In the genomic region with DNA sequence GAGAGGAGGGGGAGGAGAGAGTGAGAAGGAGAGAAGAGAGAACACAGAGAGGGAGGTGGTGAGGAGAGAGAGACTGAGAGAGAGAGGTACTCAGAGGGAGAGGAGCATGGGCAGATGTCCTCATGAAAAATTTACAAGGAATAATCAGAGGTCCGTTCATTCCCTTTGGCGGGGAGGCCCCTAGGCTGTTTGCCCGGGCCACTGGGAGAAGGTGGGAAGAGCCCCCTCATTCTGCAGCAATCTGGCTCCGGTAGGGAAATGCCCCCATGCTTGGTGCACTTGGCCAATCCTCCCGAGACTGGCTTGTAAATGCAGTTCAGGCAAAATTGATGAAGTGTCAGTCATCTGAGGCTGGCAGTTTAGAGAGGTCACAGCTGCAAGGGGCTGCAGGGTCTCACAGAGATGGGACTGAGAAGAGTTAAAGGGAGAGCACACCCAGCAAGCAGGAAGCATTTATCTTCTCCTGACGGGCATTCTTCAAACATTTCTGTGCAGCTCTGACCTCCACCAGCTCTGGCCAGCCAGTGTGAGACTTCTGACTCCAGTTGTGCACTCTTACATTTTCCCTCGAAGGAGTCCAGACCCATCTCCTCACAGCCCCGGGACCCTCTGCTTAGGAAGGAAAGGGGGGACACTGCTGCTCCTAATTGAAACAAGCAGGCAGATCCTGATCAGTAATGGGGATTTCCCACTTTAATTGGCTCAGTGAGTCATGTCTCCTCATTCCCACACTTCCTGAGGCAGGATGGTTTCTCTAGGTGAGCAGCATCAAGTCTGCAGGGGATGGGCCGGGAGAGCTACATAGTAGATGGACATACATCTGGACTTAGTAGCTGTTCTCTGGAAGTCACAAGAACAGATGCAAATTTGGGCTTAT, we compare ENCODE assay signal across 11 mouse cellular contexts.
DNase-seq lines count a peak whose midpoint lies in the region; ATAC-seq and TF ChIP-seq lines count a peak whose summit lies in the region.
"Had no signal": no experiment of that assay in that cellular context is flagged by ENCODE, and none has a peak within 500 bp of the region (broad histone marks: within the 10 kb centered on the region; RNA-seq: fewer than 3 reads in every experiment).

No protein-coding gene starts in this region.

- peaks cover 30% of the 10 kb centered on the region for H3K4me1 ChIP-seq in forebrain, embryonic 16.5 days (replicated peaks; ENCODE audit: control insufficient read depth, insufficient read depth, low read length)
- peaks cover 31% of the 10 kb centered on the region for H3K4me1 ChIP-seq in midbrain, embryonic 10.5 days

- DNase-seq in cerebellum, postnatal 10 days: peak; percentile 39 to 60
- DNase-seq in cerebellum, adult 11 months: no peak
- peak; percentile 26 for DNase-seq in Muller cell, postnatal 12 days (ENCODE audit: inconsistent ontology term)
- peak; percentile 39 for DNase-seq in midbrain, embryonic 10.5 days (ENCODE audit: low spot score)
- no peak for DNase-seq in ovary, postnatal 10 days (ENCODE audit: low spot score)
- DNase-seq in layer of hippocampus, adult 2 months (ENCODE audit: low spot score in 2 of 2): no peak
- DNase-seq in left cerebral cortex, postnatal 25 days (ENCODE audit: low spot score in 2 of 2): no peak
- DNase-seq: heart, adult 18-20 months had no signal

- H3K27ac ChIP-seq in forebrain, embryonic 16.5 days (ENCODE audit: low read length): peak overlapping the region; percentile 86
- H3K27ac ChIP-seq in midbrain, embryonic 10.5 days (replicated peaks): peak overlapping the region; percentile 83
- H3K27ac ChIP-seq in layer of hippocampus, adult 2 months: no peak overlapping the region
- H3K27ac ChIP-seq: liver, embryonic 14.5 days had no signal

- peak; percentile 74 for ATAC-seq in forebrain, embryonic 16.5 days
- ATAC-seq: inflammation-experienced regulatory T-cells, adult 6 months had no signal

- H3K9ac ChIP-seq in forebrain, embryonic 16.5 days (replicated peaks; ENCODE audit: low read depth, low read length): peak overlapping the region; percentile 45
- H3K9ac ChIP-seq: liver, embryonic 14.5 days had no signal

- H3K4me3 ChIP-seq in forebrain, embryonic 16.5 days (replicated peaks; ENCODE audit: low read length): no peak overlapping the region
- H3K4me3 ChIP-seq in midbrain, embryonic 10.5 days: peak overlapping the region; percentile 9; the same call in 1 of the 2 replicates
- no peak overlapping the region for H3K4me3 ChIP-seq in layer of hippocampus, adult 2 months

- intact Hi-C loops in left cerebral cortex, postnatal 25 days (cut with DNase I): loop anchor here (5.0 kb wide), 2 partner anchors 1063 to 1713 kb away; no protein-coding TSS in a partner anchor

- H3K4me2 ChIP-seq in forebrain, embryonic 16.5 days (ENCODE audit: low read length): peak overlapping the region; percentile 33

- H3K36me3 ChIP-seq in forebrain, embryonic 16.5 days (ENCODE audit: control insufficient read depth, insufficient read depth): no peaks in the 10 kb centered on the region
- H3K36me3 ChIP-seq in midbrain, embryonic 10.5 days: no peaks in the 10 kb centered on the region

- no peaks in the 10 kb centered on the region for H3K9me3 ChIP-seq in forebrain, embryonic 16.5 days (ENCODE audit: control insufficient read depth, low read length)
- no peaks in the 10 kb centered on the region for H3K9me3 ChIP-seq in midbrain, embryonic 10.5 days (replicated peaks)

- no peak for TF ChIP-seq CTCF in layer of hippocampus, adult 2 months (conservative IDR thresholded peaks at IDR 0.05)

- no peaks in the 10 kb centered on the region for H3K27me3 ChIP-seq in forebrain, embryonic 16.5 days (replicated peaks; ENCODE audit: control insufficient read depth, insufficient read depth, low read length)
- H3K27me3 ChIP-seq in midbrain, embryonic 10.5 days (ENCODE audit: low read depth, poor library complexity, severe bottlenecking): no peaks in the 10 kb centered on the region

- 24% methylated on average over 9 of the region's 9 CpGs for WGBS in forebrain, embryonic 16.5 days
- WGBS in midbrain, embryonic 10.5 days: 56% methylated on average over 9 of the region's 9 CpGs

Comparison
In these comparisons a context has a peak if more than half of its experiments do, and no peak if none do; other contexts are left out.
1. DNase-seq: peak in cerebellum, postnatal 10 days (2 of 2), Muller cell, postnatal 12 days (single experiment) and midbrain, embryonic 10.5 days (single experiment); none in cerebellum, adult 11 months (single experiment), ovary, postnatal 10 days (single experiment), layer of hippocampus, adult 2 months (0 of 2) and left cerebral cortex, postnatal 25 days (0 of 2).